Mouse (Mus musculus) adipose tissue, adult 10 weeks (tissue): ENCODE data around the gene Ush2a. TPM values are rescaled to one million over a fixed set of nuclear protein-coding genes. Genes with fewer than 3 reads are reported as not detected.

ENCODE experiments used
- polyA plus RNA-seq: library from polyadenylated mRNA; stranded (reverse); fragments of 350-450 nt; fragmentation: Illumina TruSeq; extraction: RNeasy Lipid Tissue Mini Kit (QIAGEN cat#74804); gene quantifications from one replicate; pipeline ENCODE4 v1.2.3, GENCODE M21; 2014; ENCODE audit warnings: low read depth, low replicate concordance

The Ush2a gene
- polyA plus RNA-seq: 0.20 TPM

GRCm38 (mm10) chr1:188261903-188262682, at the start of gene Ush2a:
TSS of gene Ush2a (plus strand) at chr1:188262023.

GRCm38 (mm10) chr1:189007239-189007979, 745.6 kb downstream of the Ush2a start, which contains the start of gene Kctd3:
TSS of gene Kctd3 (minus strand) at chr1:189007841.

